Mouse (Mus musculus): ENCODE measurements around the gene Synj2.
A peak's percentile ranks its signal among the peaks of the same experiment; 100 is the strongest.

The Synj2 gene

DNA sequence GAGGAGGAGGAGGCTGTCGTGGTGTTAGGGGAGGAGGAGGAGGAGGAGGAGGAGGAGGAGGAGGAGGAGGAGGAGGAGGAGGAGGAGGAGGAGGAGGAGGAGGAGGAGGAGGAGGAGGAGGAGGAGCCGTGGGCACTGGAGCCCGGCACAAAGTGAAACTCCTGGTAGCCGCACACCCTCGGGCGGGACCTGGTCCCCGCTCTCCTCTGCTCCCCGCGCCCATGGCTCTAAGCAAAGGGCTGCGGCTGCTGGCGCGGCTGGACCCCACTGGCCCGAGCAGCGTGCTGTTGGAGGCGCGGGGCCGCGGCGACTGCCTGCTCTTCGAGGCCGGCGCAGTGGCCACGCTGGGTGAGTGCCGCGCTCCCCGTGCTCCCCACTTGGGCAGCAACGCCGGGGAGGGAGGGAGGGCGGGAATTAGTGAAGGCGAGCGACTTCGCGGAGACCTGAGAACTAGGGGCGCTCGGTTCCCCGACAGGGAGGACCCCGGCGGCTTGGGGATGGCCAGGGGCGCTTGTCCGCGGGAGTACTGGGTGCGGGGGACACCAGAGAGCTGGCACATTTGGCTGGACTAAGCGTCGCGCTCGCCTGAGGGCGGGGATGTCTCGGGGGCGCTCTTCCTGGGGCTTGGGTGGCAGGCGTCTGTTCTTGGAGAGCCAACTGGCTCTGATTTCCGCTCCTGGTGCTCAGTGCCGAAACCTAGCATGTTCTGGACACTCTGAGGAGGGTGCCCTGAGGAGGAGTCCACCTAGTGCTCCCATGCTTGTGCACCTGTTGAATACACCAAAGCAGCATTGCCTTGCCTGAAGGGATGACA, at the start of gene Synj2:
Gene Synj2, plus strand, starts transcription at position 51 of the 814 bp plus-strand sequence.
- peak; percentile 76 to 90 for DNase-seq (ENCODE audit: inconsistent age in 2 of 2, low spot score in 1 of 2)

DNA sequence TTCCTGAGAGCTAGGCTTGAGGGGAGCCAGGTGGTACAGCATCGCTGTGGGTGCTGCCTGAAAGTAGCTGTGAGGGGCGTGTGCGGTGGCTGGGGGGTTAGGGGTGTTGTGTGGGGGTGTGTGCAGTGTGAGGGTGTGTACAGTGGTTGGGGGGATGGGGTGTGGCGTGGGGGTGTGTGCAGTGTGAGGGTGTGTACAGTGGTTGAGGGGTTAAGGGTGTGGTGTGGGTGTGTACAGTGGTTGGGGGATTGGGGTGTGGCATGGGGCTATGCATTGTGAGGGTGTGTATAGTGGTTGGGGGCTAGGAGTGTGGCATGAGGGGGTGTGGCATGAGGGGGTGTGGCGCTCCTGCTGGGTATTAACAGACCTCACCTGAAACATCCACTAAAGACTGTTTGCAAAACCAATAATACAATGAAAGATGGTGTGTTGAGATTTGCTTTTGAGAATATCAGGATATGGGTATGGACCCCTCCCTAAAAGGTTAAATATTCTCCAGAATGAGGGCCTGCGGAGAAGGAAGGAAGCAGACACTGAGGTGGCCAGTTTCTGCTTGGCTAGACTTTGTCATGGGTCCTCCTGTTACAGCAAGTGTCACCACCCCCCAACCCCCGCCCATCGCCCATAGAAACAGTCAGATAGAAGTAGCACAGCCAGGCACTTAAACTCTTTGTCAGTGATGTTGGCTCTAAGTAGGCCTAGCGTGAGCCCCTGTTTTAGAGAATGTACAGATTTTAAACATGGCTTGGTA, 49.0 kb upstream of the Synj2 start:
- no peak for DNase-seq (ENCODE audit: inconsistent age in 2 of 2, low spot score in 1 of 2)

DNA sequence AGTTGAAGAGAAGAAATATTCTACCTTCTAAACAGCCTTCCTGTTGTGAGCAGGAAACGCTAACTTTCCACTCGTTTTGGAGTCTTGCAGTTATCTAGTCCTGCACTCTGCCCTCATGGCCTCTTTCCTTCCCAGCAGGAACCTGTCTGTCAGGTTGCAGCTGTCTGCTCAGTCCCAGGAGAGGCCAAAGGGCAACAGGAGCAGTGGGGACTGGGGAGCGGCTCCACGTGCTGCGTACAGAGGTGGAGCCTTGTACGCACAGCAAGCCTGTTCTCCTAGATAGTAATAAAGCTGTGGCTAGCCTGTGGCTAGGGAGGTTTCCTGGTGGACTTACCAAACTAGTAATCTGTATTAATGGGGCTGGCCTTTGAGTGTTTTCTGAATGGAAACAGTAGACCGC, 48.0 kb upstream of the Synj2 start:
- DNase-seq (ENCODE audit: inconsistent age in 2 of 2, low spot score in 1 of 2): peak in 1 of 2 experiments; percentile 51

DNA sequence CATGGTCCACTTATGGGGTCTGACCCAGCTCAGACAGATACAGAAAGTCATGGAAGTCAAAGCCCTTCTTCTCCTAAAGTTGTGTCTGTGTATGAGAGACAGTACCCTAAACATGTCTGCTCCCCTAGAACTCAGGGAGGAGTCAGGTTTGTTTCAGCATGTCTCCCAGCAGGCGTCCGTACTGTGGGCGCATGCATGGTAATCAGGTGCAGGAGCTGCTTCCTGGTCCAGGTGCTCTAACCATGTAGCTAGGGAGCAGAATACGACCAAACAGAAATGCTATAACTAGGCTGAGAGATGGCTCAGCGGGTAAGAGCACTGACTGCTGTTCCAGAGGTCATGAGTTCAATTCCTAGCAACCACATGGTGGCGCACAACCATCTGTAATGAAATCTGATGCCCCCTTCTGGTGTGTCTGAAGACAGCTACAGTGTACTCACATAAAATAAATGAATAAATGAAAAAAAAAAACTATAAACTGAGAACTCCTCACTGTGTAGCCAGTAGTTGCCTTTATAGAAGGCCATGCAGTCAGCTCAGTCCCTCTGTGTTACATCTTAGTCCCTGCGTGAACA, 47.4 kb upstream of the Synj2 start:
- DNase-seq (ENCODE audit: inconsistent age in 2 of 2, low spot score in 1 of 2): no peak

DNA sequence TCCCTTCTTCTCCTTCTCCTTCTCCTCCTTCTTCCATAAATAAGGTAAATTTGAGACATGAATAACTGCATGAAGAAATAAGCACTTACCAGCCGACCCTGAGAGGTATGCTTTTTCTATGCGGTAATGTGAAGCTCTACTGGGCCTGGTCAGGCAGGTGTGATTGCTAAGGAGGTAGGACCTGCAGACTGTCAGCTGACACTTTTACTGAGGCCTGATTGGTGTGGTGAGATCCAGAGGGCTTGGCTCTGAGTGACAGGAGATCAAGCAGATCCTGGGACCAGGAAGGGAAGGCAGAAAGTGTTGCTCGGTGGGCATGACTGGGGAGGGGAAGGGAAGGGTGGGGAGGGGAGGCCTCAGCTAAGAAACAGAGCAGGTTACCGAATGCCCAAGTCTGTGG, 45.0 kb upstream of the Synj2 start:
- no peak for DNase-seq (ENCODE audit: inconsistent age in 2 of 2, low spot score in 1 of 2)

DNA sequence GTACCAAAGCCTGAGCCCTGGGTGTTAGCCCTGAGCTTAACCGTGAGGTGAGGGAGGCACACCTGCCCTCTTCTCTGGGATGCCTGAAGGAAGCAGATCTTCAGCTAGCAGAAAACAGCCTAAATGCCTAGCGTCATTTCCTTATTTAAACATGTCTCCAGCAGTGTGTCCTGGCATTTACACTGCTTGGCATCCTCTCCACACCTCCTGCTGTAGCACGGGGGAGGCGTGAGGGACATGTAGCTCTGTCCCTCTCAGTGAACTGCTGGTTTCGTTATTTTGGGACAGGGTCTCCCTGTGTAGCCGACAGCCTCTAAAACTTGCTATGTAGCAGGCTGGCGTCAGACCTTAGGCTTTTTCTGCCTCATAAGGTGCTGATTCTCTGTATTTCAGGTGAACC, 44.5 kb upstream of the Synj2 start:
- DNase-seq (ENCODE audit: inconsistent age in 2 of 2, low spot score in 1 of 2): no peak

DNA sequence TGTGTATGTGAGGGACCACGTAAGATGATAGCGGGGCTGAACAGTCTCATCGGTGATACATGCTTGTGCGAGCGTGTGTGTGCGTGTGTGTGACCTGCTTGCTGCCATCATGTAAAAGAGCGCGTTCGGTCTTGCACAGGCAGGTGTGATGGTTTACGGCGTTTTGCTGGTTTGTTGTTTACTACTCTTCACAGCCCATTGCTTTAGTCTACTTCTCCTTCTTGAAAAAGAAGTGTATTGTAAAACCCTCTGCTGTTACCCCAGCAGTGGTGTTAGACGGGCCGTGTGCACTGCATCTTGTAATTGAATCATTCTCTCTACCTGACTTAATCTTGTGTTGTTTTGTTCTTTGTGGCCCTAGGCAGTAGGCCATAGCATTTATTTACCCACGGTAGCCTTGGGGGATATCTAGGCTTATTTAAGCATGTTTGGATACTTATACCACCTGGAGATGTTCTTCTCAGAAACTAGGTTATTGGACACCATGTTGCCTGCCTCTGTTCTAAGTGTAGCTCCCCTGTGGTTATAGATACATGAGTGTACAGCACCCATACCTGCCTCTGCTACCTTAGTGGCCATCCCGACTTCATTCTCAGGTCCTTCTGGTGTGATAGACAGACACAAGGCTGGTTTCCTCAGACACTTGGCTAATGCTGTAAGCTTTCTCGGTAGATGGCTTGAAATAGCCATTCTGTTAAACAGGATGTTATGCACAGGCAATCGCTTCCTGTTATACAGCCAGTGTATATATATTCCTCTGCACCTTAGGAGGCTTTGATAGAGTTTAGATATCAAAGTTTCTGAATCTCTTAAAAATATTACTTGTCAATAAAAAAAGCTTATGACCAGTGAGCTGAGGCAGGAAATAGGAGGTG, 43.5 kb upstream of the Synj2 start:
- DNase-seq (ENCODE audit: inconsistent age in 2 of 2, low spot score in 1 of 2): no peak

DNA sequence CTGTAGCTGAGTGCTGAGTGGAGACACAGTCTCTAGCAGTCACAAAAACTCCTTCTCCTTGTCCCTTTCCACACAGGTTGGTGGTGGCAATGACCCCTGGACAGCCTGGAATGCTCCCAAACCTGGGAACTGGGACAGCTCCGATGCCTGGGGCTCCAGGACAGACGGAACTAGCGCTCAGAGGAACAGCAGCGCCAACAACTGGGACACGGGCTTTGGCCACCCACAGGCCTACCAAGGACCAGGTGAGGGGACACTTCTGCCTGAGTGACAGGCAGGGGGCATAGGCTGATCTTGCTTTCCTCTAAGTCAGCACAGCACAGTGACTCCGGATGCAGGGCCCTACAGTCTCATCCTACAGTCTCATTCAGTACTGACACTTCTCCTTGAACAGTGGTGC, 41.8 kb upstream of the Synj2 start:
- no peak for DNase-seq (ENCODE audit: inconsistent age in 2 of 2, low spot score in 1 of 2)

DNA sequence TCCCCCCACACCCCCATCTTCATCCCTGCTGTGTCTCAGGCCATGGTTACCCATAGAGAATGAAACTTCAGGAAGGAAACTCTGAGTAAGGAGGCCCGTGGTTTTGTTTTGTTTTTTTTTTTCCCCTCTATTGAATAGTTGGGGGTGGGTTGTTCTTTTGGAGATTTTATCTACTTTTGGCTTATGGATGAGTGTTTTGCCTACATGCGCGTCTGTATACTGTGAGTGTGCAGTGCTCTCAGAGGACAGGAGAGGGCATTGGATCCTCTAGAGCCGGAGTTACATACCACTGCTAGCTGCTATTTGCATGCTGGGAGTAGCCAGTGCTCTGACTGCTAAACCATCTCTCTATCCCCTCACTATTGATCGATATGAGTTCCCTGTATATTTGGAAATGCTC, 39.7 kb upstream of the Synj2 start:
- DNase-seq (ENCODE audit: inconsistent age in 2 of 2, low spot score in 1 of 2): no peak

DNA sequence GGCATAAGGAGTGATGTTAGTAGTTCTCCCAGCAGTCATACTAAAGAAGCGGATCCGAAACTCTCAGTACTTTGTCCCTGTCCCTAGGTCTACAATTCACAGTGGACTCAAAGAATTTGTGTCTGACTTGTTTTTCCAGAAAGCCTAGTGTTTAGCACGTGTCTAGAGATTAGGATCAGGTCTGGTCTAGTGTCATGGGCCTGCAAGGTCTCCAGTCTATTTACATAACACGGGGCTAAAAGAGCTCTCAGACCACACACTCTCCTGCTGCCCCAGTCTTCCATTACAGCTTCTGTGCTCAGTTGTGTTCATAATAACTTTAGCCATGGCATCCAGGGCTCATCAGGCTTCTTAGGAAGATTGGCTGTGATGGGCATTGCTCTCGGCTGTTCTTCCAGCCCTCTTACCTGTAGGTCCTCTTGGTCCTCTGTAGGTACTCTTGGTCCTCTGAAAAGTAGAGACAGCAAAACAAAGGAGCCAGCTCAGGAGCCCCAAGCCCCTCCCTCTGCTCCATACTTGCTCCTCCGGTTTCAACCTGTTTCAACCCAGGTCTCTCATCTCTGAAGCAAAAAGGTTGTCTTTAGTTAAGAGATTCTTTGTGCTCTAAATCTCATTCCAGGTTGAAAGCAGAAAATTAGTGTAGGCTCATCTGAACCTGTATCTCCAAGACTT, 37.3 kb upstream of the Synj2 start:
- no peak for DNase-seq (ENCODE audit: inconsistent age in 2 of 2, low spot score in 1 of 2)

DNA sequence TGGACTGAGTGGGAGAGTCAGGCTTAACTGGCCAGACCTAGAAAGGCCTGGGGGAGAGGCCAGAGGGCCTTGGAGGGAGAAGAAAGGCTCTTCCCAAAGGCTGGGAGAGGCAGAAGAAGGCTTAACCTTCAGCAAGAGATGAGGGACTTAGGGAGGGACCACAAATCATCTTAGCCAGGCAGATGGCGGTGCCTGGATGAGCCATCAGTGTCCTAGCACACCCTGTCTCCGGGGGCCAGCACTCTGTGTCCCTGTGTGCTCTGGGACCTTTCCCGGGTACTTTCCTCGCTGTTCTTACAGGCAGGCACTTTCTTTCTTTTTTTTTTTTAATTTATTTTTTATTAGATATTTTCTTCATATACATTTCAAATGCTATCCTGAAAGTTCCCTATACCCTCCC, 31.4 kb upstream of the Synj2 start:
- peak in 1 of 2 experiments; percentile 85 for DNase-seq (ENCODE audit: inconsistent age in 2 of 2, low spot score in 1 of 2)

DNA sequence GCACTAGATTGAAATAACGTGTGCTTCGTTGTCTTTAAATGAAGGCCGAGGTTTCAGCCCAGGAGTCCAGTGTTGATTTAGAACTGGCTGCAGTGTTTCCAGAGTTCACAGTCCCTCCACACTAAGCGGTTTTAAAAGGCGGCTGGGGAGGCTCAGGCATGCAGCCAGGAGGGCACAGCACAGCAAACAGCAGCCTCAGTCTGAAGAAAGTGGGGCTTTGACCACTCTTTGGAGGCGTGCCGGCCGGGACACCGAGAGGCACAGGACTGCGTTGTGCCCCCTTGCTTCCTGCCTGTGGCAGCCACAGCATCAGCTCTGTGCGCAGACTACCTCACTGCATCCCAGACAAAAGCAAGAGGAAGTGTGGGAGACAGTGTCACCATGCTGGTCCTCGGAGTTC, 29.5 kb upstream of the Synj2 start:
- peak in 1 of 2 experiments; percentile 38 for DNase-seq (ENCODE audit: inconsistent age in 2 of 2, low spot score in 1 of 2)

DNA sequence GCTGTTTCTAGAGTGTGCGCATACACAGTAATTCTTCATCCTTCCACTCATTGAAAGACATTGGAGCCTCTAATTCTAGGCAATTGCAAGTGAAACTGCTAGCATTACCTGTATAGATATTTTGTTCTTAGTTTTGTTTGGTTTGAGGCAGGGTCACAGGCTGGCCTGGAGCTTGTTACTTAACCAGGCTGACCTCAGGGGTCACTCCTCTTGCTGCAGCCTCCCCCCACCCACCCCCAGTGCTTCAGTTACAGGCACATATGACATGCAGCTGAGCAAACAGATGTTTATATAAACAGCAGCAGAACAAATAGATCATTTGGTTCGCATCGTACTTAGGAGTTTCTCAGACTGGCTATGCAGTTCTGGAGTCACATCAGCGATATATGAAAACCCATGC, 28.3 kb upstream of the Synj2 start:
- no peak for DNase-seq (ENCODE audit: inconsistent age in 2 of 2, low spot score in 1 of 2)

DNA sequence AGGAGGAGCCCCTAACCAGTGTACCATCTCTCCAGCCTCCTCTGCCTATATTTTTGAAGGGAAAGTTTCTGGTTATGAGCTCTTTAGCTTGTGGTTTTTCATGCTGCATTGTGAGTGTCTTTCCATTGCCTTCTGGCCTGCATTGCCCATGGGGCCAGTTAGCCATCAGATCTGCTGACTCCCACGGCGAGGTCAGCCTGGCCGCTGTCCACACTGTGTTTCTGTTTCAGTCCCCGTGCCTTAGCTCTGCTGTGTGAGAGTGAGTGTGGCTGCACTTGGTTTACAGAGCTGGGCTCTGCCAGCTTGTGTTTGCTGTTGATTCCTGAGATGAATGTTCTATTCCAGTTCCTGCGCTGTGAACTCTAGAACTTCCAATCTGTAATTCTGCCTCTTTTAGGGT, 26.9 kb upstream of the Synj2 start:
- DNase-seq (ENCODE audit: inconsistent age in 2 of 2, low spot score in 1 of 2): peak in 1 of 2 experiments; percentile 57

DNA sequence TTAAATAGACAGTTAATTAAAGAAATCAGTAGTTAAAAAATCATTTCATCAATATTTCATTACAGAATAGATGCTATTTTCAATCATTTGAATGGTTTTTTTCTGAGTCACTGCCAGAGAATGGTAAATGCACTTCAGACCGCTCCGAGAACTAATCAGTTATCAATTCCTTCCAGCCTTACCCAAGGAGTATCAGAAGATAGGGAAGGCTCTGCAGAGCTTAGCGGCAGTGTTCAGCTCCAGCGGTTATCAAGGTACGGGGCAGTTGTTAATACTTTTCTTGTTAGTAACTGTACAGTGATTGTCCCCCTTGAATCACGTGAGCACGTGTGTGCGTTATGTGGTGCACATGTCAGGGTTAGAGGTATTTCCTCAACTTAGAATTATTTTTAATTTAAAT, 19.1 kb upstream of the Synj2 start:
- no peak for DNase-seq (ENCODE audit: inconsistent age in 2 of 2, low spot score in 1 of 2)

DNA sequence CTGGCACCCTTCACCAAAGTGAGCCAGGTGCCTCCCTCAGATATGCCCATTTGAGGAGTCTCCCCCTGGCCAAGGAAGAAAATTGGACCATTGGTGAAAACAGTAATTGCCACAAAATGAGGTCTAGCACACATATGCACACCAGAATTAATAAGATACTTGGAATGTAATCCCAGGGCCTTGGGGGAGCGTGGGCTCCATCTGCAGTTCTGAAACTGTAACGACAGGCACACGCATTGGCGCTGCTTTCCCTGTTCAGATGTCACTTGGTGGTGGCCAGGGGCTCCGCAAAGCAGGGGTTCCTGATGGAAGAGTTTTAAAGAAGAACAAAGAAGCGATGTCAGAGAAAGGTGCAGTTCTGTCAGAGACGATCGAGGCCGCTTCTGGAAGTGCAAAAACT, 17.8 kb upstream of the Synj2 start:
- DNase-seq (ENCODE audit: inconsistent age in 2 of 2, low spot score in 1 of 2): peak; percentile 43 to 60

DNA sequence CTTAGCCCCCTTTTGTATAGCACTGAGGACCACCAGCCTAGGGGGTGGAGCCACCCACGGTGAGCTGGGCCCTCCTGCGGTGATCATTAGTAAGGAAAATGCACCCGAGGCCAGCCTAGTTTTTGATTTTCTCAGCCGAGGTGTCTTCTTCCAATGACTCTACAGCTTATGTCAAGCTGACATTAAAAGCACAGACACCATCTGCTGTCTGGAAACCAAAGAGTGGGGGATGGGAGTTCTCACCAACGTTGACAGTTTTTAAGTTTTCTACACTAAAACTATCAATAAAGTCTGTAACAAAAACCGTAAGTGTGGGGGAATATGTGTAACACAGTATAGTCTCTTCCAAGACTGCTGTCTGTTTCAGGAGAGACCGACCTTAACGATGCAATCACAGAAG, 16.8 kb upstream of the Synj2 start:
- no peak for DNase-seq (ENCODE audit: inconsistent age in 2 of 2, low spot score in 1 of 2)

DNA sequence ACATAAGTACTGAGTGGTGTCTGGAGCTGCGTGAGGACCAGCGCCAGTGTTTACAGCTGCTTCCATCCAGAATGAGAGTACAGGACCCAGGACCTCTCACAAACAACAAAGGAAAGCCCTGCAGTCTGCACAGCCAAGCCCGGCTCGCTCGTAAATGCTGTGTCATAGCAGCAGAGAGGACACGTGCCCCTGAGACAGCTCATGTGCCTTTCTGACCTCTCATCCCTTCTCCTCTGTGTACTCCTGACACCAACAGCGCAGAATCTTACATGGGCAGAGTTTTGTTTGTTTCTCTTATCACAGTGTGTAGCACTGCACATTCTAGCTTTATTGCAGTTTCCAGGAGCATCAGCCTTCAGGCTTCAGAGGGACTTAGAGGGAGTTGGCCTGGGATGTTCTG, 14.4 kb upstream of the Synj2 start:
- DNase-seq (ENCODE audit: inconsistent age in 2 of 2, low spot score in 1 of 2): no peak

DNA sequence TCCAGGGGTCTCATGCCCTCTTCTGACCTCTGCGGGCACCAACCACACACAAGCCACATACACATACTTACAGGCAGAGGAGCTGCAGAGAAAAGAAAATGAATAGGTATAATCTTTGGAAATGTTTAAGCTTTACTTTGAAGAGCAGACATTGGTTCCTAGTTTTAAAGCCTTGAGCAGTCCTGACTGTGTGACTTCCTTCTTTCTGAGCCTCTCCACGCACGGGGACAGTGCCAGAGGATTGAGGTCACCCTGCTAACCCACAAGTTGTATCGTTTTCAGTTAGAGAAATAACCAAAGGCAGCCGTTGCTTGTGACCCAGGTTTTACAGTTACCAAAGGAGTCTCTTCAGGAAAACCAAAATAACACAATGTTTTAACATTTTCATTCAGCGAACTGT, 12.0 kb upstream of the Synj2 start:
- no peak for DNase-seq (ENCODE audit: inconsistent age in 2 of 2, low spot score in 1 of 2)

DNA sequence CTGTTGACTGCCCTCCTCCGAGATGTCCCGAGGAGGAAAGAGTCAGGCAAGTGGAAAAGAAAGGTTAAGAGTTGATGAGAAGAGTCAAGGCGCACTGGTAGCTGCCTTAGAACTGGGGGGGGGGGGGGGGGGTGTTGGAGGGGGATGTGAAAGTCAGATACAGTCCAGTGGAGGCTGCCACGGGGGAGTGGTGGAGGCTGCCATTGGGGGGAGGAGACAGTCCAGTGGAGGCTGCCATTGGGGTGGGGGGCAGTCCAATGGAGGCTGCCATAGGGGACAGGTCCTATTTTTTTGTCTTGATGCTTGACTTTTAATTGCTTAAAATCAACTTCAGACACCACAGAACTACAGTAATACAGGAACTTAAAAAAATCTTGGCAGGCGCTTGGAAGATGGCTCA, 8.9 kb upstream of the Synj2 start:
- DNase-seq (ENCODE audit: inconsistent age in 2 of 2, low spot score in 1 of 2): no peak
